12 mouse cellular contexts compared by ENCODE assay signal in the genomic region with DNA sequence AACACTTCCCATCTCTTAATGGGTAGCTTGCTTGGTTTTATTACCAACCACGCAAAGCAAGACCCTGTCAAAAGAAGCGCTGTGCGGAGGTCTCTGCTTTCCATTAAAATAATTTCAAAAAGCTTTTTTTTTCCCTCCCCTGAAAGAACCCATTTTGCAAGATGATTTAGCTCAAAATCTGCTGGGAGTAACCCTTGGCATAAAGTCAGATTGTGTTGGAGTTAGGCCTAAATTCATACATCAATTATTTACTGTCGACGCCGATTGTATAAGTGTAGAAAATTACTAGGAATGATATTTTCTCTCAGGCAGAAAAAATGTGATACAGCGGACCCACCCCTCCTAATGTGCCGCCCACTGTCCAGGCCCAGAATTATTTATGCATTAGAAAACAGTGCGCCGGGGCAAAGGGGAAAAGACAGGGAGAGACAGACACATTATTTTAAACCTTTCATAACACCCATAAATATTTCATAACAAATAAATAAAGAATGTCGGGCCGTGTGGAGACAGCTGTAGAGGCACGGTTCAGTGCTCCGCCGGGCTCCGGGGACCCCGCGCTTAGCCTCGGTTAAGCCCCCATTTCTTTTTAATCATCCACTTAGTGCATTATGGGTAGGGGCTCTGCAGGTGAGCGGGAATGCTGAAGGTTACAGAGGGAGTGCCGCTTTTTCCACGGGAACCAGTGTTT.
A peak's percentile ranks its signal among the peaks of the same experiment; 100 is the strongest.
DNase-seq lines count a peak whose midpoint lies in the region; ATAC-seq lines count a peak whose summit lies in the region.
"Had no signal": no experiment of that assay in that cellular context is flagged by ENCODE, and none has a peak within 500 bp of the region (broad histone marks: within the 10 kb centered on the region; RNA-seq: fewer than 3 reads in every experiment).

No protein-coding gene starts in this region.

- ATAC-seq in hindbrain, embryonic 15.5 days (ENCODE audit: low FRiP score, low read depth): peak; percentile 54; the same call in 1 of the 2 replicates
- peak; percentile 81 for ATAC-seq in neural tube, embryonic 13.5 days (ENCODE audit: low read depth)

- no peak overlapping the region for H3K27ac ChIP-seq in hindbrain, embryonic 15.5 days (replicated peaks)
- H3K27ac ChIP-seq in neural tube, embryonic 13.5 days (replicated peaks): no peak overlapping the region
- H3K27ac ChIP-seq: embryonic facial prominence, embryonic 13.5 days; gastrocnemius, adult 2 months had no signal

- peaks cover 12% of the 10 kb centered on the region for H3K4me1 ChIP-seq in hindbrain, embryonic 15.5 days (replicated peaks)
- H3K4me1 ChIP-seq in neural tube, embryonic 13.5 days (replicated peaks): peaks cover 18% of the 10 kb centered on the region

- WGBS in hindbrain, embryonic 15.5 days: 36% methylated on average over 22 of the region's 22 CpGs
- 32% methylated on average over 22 of the region's 22 CpGs for WGBS in neural tube, embryonic 13.5 days

- H3K4me2 ChIP-seq in hindbrain, embryonic 15.5 days: peak overlapping the region; percentile 47
- H3K4me2 ChIP-seq in neural tube, embryonic 13.5 days: peak overlapping the region; percentile 43
- H3K4me2 ChIP-seq: embryonic facial prominence, embryonic 13.5 days had no signal

- no peak overlapping the region for H3K9ac ChIP-seq in hindbrain, embryonic 15.5 days
- no peak overlapping the region for H3K9ac ChIP-seq in neural tube, embryonic 13.5 days
- H3K9ac ChIP-seq: embryonic facial prominence, embryonic 13.5 days had no signal

- DNase-seq in embryo, embryonic 11.5 days (ENCODE audit: low read depth, low spot score): peak; percentile 16
- DNase-seq in embryo, embryonic 10 days (ENCODE audit: low spot score): no peak
- DNase-seq in kidney, postnatal 10 days: peak; percentile 14
- no peak for DNase-seq in kidney, postnatal 25 days
- no peak for DNase-seq in spleen, postnatal 10 days (ENCODE audit: low spot score in 2 of 2)
- no peak for DNase-seq in adrenal gland, adult 18-20 months (ENCODE audit: low spot score in 2 of 2)
- DNase-seq: adrenal gland, adult 2 months; gastrocnemius, adult 2 months; layer of hippocampus, adult 9-11 months had no signal

- peak overlapping the region; percentile 6; the same call in 1 of the 2 replicates for H3K4me3 ChIP-seq in hindbrain, embryonic 15.5 days
- 0 out of 2 replicates have a peak overlapping the region, but pooled peaks have one; percentile 3 for H3K4me3 ChIP-seq in neural tube, embryonic 13.5 days
- H3K4me3 ChIP-seq: embryonic facial prominence, embryonic 13.5 days; gastrocnemius, adult 2 months had no signal

- no peaks in the 10 kb centered on the region for H3K9me3 ChIP-seq in hindbrain, embryonic 15.5 days
- no peaks in the 10 kb centered on the region for H3K9me3 ChIP-seq in neural tube, embryonic 13.5 days
- H3K9me3 ChIP-seq: embryonic facial prominence, embryonic 13.5 days had no signal

- H3K36me3 ChIP-seq in hindbrain, embryonic 15.5 days: no peaks in the 10 kb centered on the region
- H3K36me3 ChIP-seq in neural tube, embryonic 13.5 days: no peaks in the 10 kb centered on the region
- H3K36me3 ChIP-seq: embryonic facial prominence, embryonic 13.5 days had no signal

- peaks cover 3% of the 10 kb centered on the region; the same call in 1 of the 2 replicates for H3K27me3 ChIP-seq in hindbrain, embryonic 15.5 days
- peaks cover 18% of the 10 kb centered on the region for H3K27me3 ChIP-seq in neural tube, embryonic 13.5 days

Comparison
In these comparisons a context has a peak if more than half of its experiments do, and no peak if none do; other contexts are left out.
1. DNase-seq: peak in embryo, embryonic 11.5 days (single experiment) and kidney, postnatal 10 days (single experiment); none in embryo, embryonic 10 days (single experiment), kidney, postnatal 25 days (0 of 2), spleen, postnatal 10 days (0 of 2) and adrenal gland, adult 18-20 months (0 of 2).